Mouse (Mus musculus) heart, postnatal 0 days (tissue): Measurements from ENCODE around the gene Sesn3. TPM values are rescaled to one million over a fixed set of nuclear protein-coding genes. Genes with fewer than 3 reads are reported as not detected.

ENCODE experiments used
- ATAC-seq: fragments of 200-750 bp; cut with Nextera tagmentation; 2 replicates; pipeline ENCODE4 v1.8.0; 2017; ENCODE audit warnings: low read depth, moderate number of reproducible peaks, moderate library complexity; ENCODE audit not compliant: insufficient read depth
- DNase-seq: peaks from one replicate; pipeline ENCODE4 v3.0.0-alpha.2; 2016; ENCODE audit warnings: low spot score
- H3K27ac ChIP-seq: fragments of 300-500 bp; sonication (generic); 2 replicates; pipeline ENCODE4 v1.5.1; 2014; ENCODE audit warnings: low read depth, mild to moderate bottlenecking
- H3K27me3 ChIP-seq: fragments of 300-500 bp; sonication (generic); 2 replicates; pipeline ENCODE4 v1.6.1; 2014; ENCODE audit warnings: low read length, mixed read lengths; ENCODE audit not compliant: control insufficient read depth, insufficient read depth
- H3K36me3 ChIP-seq: fragments of 300-500 bp; sonication (generic); replicated peaks from 2 replicates; pipeline ENCODE4 v1.6.1; 2014; ENCODE audit warnings: low read length, mixed read lengths; ENCODE audit not compliant: control insufficient read depth, insufficient read depth
- H3K4me1 ChIP-seq: fragments of 300-500 bp; sonication (generic); 2 replicates; pipeline ENCODE4 v1.6.1; 2014; ENCODE audit warnings: antibody characterized with exemption; ENCODE audit not compliant: control insufficient read depth, insufficient read depth
- H3K4me2 ChIP-seq: fragments of 300-500 bp; sonication (generic); 2 replicates; pipeline ENCODE4 v1.6.1; 2014; ENCODE audit warnings: low read depth, mild to moderate bottlenecking, low read length, moderate library complexity
- H3K4me3 ChIP-seq: fragments of 300-500 bp; sonication (generic); 2 replicates; pipeline ENCODE4 v1.5.1; 2014; ENCODE audit warnings: low read depth, low read length
- H3K9ac ChIP-seq: fragments of 300-500 bp; sonication (generic); replicated peaks from 2 replicates; pipeline ENCODE4 v1.6.1; 2014; ENCODE audit warnings: low read depth, low read length, mixed read lengths
- H3K9me3 ChIP-seq: fragments of 300-500 bp; sonication (generic); replicated peaks from 2 replicates; pipeline ENCODE4 v1.6.1; 2016; ENCODE audit warnings: low read length; ENCODE audit not compliant: control insufficient read depth
- CTCF ChIP-seq: IDR thresholded peaks from 2 replicates; pipeline ENCODE4 v1.5.1; 2016; ENCODE audit warnings: antibody characterized with exemption, control low read depth, low read depth
- EP300 ChIP-seq: IDR thresholded peaks from 2 replicates; pipeline ENCODE4 v1.6.1; 2016; ENCODE audit warnings: antibody characterized with exemption, low read depth
- WGBS: fragments of 180-500 bp; shearing (Covaris S2); extraction: QIAGEN DNeasy Blood & Tissue Kit; methylation state at CpG from one replicate; pipeline ENCODE4 v1.1.7; 2014; 5-methylcytosine and 5-hydroxymethylcytosine counted together
- polyA plus RNA-seq: library from polyadenylated mRNA; unstranded; fragments of >200 nt; fragmentation: Nextera tagmentation; extraction: Ambion mirVana; gene quantifications from 2 replicates; pipeline ENCODE4 v1.2.1, GENCODE M21; 2015
- total RNA-seq: library from RNA; depleted of rRNA; stranded (reverse); fragments of >200 nt; gene quantifications from 2 replicates; pipeline ENCODE4 v1.2.3, GENCODE M21; 2014; ENCODE audit warnings: low replicate concordance

Gene Sesn3
- total and polyA plus RNA-seq, 2 experiments from 2014 or later, result 5.7 to 17.0 TPM

GRCm38 (mm10) chr9:14299819-14300218 is 25.0 kb downstream of the Sesn3 start:
- ATAC-seq, result no peak
- DNase-seq, result no peak
- no peak overlapping the region for H3K9ac ChIP-seq
- no peak overlapping the region for H3K4me2 ChIP-seq
- TF ChIP-seq CTCF (no peak), EP300 (no peak)
- no peaks in the 10 kb centered on the region for H3K9me3 ChIP-seq
- H3K27me3 ChIP-seq, result no peaks in the 10 kb centered on the region
- no peak overlapping the region for H3K4me3 ChIP-seq
- no peaks in the 10 kb centered on the region for H3K36me3 ChIP-seq
- H3K27ac ChIP-seq, result no peak overlapping the region
- H3K4me1 ChIP-seq, result no peaks in the 10 kb centered on the region

GRCm38 (mm10) chr9:14300795-14301194 is 25.9 kb downstream of the Sesn3 start:
- Histone ChIP-seq H3K4me1 (no peaks in the 10 kb centered on the region), H3K4me2 (no peak overlapping the region), H3K9ac (no peak overlapping the region), H3K9me3 (no peaks in the 10 kb centered on the region), H3K36me3 (no peaks in the 10 kb centered on the region), H3K27me3 (no peaks in the 10 kb centered on the region), H3K4me3 (no peak overlapping the region), H3K27ac (no peak overlapping the region)
- DNase-seq (no peak), ATAC-seq (no peak)
- WGBS, result 48% methylated on average over 6 of the region's 6 CpGs
- no peak for TF ChIP-seq EP300
- no peak for TF ChIP-seq CTCF

- Histone ChIP-seq H3K4me3 (no peak overlapping the region), H3K36me3 (peaks cover 9% of the 10 kb centered on the region; the same call in 1 of the 2 replicates), H3K27me3 (no peaks in the 10 kb centered on the region), H3K4me2 (no peak overlapping the region), H3K9ac (no peak overlapping the region), H3K9me3 (no peaks in the 10 kb centered on the region), H3K4me1 (no peaks in the 10 kb centered on the region), H3K27ac (no peak overlapping the region)
- TF ChIP-seq CTCF, result no peak
- no peak for TF ChIP-seq EP300
- DNase-seq, result no peak
- WGBS, result 74% methylated on average over 9 of the region's 9 CpGs
- no peak for ATAC-seq
Measured at GRCm38 (mm10) chr9:14304262-14304968, 29.5 kb downstream of the Sesn3 start.

GRCm38 (mm10) chr9:14307341-14307740 is 32.5 kb downstream of the Sesn3 start:
- TF ChIP-seq EP300, result no peak
- TF ChIP-seq CTCF, result no peak
- H3K36me3 ChIP-seq, result peaks cover 17% of the 10 kb centered on the region; the same call in 1 of the 2 replicates
- 52% methylated on average over 3 of the region's 3 CpGs for WGBS
- no peak overlapping the region for H3K4me2 ChIP-seq
- no peaks in the 10 kb centered on the region for H3K4me1 ChIP-seq
- H3K27me3 ChIP-seq, result no peaks in the 10 kb centered on the region
- H3K9ac ChIP-seq, result no peak overlapping the region
- no peak overlapping the region for H3K4me3 ChIP-seq
- H3K9me3 ChIP-seq, result no peaks in the 10 kb centered on the region
- ATAC-seq, result no peak
- no peak for DNase-seq
- no peak overlapping the region for H3K27ac ChIP-seq

GRCm38 (mm10) chr9:14313968-14314367 is 39.1 kb downstream of the Sesn3 start:
- H3K4me2 ChIP-seq, result no peak overlapping the region
- no peaks in the 10 kb centered on the region for H3K4me1 ChIP-seq
- TF ChIP-seq CTCF, result no peak
- ATAC-seq, result no peak
- DNase-seq, result no peak
- H3K4me3 ChIP-seq, result no peak overlapping the region
- WGBS, result 74% methylated on average over 3 of the region's 3 CpGs
- H3K36me3 ChIP-seq, result peaks cover 41% of the 10 kb centered on the region
- H3K9ac ChIP-seq, result no peak overlapping the region
- H3K9me3 ChIP-seq, result no peaks in the 10 kb centered on the region
- H3K27me3 ChIP-seq, result no peaks in the 10 kb centered on the region
- H3K27ac ChIP-seq, result no peak overlapping the region

- ATAC-seq, result no peak
- peaks cover 41% of the 10 kb centered on the region for H3K36me3 ChIP-seq
- WGBS, result 75% methylated on average over 7 of the region's 7 CpGs
- H3K4me3 ChIP-seq, result no peak overlapping the region
- H3K9me3 ChIP-seq, result no peaks in the 10 kb centered on the region
- no peak overlapping the region for H3K27ac ChIP-seq
- no peak overlapping the region for H3K9ac ChIP-seq
- no peak overlapping the region for H3K4me2 ChIP-seq
- H3K4me1 ChIP-seq, result no peaks in the 10 kb centered on the region
- DNase-seq, result no peak
- H3K27me3 ChIP-seq, result no peaks in the 10 kb centered on the region
- TF ChIP-seq EP300, result no peak
- TF ChIP-seq CTCF, result no peak
Measured at GRCm38 (mm10) chr9:14314477-14314876, 39.6 kb downstream of the Sesn3 start.
